Mouse (Mus musculus): Measurements from ENCODE around the gene Slc2a4.

Slc2a4 gene

DNA sequence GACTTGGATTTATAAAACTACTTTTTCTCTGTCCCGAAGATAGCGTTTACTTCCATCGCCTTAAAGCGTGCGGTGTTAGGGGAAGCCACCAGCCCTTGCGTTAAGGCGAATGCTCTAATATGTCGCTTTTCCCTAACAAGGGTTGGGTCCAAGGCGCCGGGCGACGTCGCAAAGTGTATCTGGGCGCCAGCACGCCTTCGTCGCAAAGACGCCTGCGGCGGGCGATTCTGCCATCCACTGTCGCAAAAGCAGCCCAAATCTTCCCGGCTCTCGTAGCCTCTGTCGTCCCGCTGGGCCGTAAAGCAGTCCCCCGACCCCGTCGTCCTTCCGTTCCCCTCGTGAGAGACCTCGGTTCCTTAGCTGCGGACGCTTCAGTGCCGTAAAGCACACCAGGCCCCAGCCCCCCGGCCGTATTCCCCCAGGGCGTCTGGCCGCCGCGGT is 46.6 kb downstream of the Slc2a4 start:
- DNase-seq (ENCODE audit: low spot score in 2 of 2) = peak; percentile 96 to 99

DNA sequence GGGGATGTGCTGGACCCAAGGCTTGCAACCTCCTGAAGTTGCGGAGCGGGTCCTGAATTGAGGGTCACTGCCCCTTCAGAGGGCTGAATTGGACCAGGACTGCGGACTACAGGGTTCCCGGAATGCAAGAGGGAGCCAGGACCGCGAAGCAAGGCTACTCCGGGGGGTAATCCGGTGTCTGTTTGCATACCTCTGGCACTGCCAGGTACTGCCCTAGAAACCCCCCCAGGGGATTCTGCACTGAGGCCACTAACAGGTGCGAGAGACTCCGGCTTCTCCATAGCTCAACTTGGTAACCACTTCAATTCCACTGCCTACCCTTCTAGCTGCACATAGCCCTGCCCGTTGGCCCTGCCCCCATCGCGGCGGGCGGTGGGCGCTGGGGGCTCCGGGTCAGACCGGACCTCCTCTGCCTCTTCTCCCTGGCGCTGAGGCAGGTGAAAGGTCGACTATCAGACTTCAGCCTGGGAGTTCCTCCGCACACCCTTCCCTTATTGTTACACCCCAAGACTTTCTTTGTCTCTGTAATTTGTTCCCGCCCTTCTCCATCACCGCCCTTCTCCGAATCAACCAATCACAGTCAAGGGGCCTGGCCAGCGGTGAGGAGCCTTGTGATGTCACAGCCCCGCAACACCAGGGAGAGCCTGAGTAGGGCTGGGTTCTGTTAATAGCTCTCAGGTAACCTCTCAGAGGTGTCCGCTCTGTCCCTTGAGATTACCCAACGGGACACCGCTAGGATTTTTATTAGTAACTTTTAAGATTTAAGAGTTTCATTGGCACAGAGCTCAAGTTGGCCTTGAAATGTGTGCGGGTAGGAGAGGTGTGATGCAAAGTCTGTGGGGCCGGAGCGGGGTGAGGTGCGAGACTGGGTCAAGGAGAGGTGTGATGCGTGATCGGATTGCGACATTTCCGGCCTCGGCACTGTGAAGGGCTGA is 47.2 kb downstream of the Slc2a4 start, which contains the start of the genes 2810408A11Rik and Neurl4:
2810408A11Rik (minus strand) TSS at position 517 of the 935 bp plus-strand sequence.
Neurl4 (plus strand) TSS at position 602 of the 935 bp plus-strand sequence.
- peak; percentile 85 to 87 for DNase-seq (ENCODE audit: low spot score in 2 of 2)

DNA sequence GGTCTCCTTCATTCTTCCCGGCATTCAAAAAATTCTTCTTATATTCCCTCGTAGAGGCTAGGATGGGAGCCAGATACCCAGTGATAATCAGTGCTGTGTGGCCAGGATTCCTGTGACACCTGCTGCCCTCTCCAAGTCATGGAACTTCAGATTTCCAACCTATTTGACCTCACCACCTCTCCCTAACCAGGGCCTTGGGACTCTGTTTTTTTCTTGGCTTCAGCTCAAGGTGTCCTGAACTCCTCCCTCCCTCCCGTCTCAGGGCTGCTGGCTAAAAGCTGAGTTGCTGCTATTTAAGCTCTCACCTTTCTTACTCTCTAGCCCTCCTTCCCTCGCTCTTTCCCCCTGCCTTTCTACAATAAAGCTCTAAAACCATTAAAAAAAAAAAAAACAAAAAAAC is 48.1 kb downstream of the Slc2a4 start:
- no peak for DNase-seq (ENCODE audit: low spot score in 2 of 2)

DNA sequence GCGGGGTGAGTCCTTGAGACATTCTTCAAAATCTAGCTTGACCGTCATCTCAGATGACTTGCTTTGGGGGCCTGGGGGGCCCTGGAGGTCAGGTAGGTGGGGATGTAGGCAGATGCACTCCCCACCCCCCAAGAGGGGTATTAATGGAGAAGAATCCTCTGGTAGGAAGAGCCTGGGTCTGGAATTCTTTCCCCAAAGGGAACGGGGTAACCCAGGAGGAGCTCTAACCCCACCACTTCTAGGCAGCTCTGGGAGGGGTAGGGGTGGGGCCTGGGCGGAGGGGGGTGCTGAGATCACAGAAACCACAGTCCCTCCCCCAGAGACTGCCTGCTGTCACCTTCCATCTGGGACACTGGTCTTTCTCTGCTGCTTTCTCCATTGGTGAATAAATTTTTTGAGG is 52.7 kb downstream of the Slc2a4 start, which contains the start of gene Acap1:
Acap1 (minus strand) TSS at position 249 of the 400 bp plus-strand sequence.
- no peak for DNase-seq (ENCODE audit: low spot score in 2 of 2)

DNA sequence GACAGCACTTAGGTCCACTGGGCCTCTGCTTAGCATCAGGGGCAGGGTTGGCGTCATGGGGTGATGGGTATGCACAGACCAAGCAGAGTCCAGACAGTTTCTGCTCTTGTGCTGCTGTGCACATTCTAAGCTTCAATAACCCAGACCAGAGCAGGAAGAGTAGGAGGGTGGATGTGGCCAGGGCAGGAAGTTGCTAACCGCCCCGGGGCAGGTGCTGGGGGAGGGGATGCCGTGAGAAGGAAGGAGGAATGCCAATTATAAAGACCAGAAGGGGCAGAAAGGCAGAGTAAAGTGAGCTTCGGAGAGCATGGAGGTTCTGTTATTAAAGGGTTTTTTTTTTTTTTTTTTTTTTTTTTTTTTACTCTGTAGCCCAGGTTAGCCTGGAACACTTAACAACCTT is 53.3 kb downstream of the Slc2a4 start:
- DNase-seq (ENCODE audit: low spot score in 2 of 2) = no peak

Measured in frontal cortex, postnatal 36 days (tissue).